Mouse (Mus musculus) small intestine, adult 2 months (tissue): ENCODE measurements around the gene Ugt2a1.

Source experiments
- CTCF ChIP-seq: fragments of 200-500 bp; IDR thresholded peaks from 2 replicates; pipeline ENCODE4 v1.5.1; 2012; ENCODE audit warnings: low read depth, mild to moderate bottlenecking, control low read depth, inconsistent platforms, low read length, moderate library complexity, mixed read lengths; ENCODE audit not compliant: insufficient replicate concordance, insufficient read length; ENCODE audit errors: extremely low read depth
- POLR2A ChIP-seq: fragments of 200-500 bp; IDR thresholded peaks from 2 replicates; pipeline ENCODE4 v1.6.1; 2012; ENCODE audit warnings: low read depth, mild to moderate bottlenecking, control low read depth, inconsistent platforms, low read length, moderate library complexity

GRCm38 (mm10) chr5:87455519-87455918, 35.2 kb downstream of the Ugt2a1 start:
- TF ChIP-seq CTCF, result no peak
- no peak for TF ChIP-seq POLR2A
